Mouse (Mus musculus): Measurements from ENCODE around the gene Bcas3. TPM values are rescaled to one million over a fixed set of nuclear protein-coding genes. Genes with fewer than 3 reads are reported as not detected.

The Bcas3 gene
- total and polyA plus RNA-seq, 3 experiments = 20.1 to 61.0 (median 41.3) TPM

DNA sequence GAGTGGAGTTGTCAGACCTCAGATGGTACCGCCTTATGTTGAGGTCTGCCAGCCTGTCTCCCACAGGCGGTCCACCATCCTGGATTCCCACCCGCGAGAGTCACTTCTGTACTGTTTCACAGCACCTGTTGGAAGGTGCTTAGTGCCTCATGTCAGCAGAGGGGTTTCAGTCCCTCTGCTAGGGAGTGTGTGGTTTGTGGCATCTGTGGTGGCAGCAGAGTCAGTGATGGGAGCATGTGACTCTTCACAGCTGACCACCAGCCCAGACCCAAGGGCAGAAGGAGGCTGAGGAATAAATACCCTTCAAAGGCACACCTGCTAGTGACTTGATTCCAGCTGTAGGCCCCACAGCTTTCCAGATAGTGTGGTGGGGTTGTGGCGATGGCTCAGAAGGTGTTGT, 94.4 kb downstream of the Bcas3 start:
- ATAC-seq (ENCODE audit: extremely low read depth, insufficient number of reproducible peaks, low FRiP score, poor library complexity, severe bottlenecking) = no peak
- Histone ChIP-seq H3K4me1 (ENCODE audit: insufficient read depth, low read depth, low read length) (peaks cover 4% of the 10 kb centered on the region; the same call in 1 of the 2 replicates), H3K27me3 (ENCODE audit: insufficient read depth, low read length) (no peaks in the 10 kb centered on the region), H3K9me3 (replicated peaks) (no peaks in the 10 kb centered on the region), H3K4me3 (ENCODE audit: low read depth, low read length) (no peak overlapping the region), H3K36me3 (replicated peaks) (no peaks in the 10 kb centered on the region)
- no peak for DNase-seq (ENCODE audit: low spot score)
- TF ChIP-seq POLR2AphosphoS5 (IDR thresholded peaks at IDR 0.05; ENCODE audit: insufficient replicate concordance, low read depth, low read length) (no peak), CTCF (IDR thresholded peaks at IDR 0.05; ENCODE audit: low read depth, low read length) (no peak), GATA1 (IDR thresholded peaks at IDR 0.05; ENCODE audit: borderline replicate concordance, low read length) (no peak), TAL1 (conservative IDR thresholded peaks at IDR 0.05; ENCODE audit: low read depth, low read length) (no peak), GATA2 (IDR thresholded peaks at IDR 0.05; ENCODE audit: borderline replicate concordance, low read depth, low read length) (no peak)

DNA sequence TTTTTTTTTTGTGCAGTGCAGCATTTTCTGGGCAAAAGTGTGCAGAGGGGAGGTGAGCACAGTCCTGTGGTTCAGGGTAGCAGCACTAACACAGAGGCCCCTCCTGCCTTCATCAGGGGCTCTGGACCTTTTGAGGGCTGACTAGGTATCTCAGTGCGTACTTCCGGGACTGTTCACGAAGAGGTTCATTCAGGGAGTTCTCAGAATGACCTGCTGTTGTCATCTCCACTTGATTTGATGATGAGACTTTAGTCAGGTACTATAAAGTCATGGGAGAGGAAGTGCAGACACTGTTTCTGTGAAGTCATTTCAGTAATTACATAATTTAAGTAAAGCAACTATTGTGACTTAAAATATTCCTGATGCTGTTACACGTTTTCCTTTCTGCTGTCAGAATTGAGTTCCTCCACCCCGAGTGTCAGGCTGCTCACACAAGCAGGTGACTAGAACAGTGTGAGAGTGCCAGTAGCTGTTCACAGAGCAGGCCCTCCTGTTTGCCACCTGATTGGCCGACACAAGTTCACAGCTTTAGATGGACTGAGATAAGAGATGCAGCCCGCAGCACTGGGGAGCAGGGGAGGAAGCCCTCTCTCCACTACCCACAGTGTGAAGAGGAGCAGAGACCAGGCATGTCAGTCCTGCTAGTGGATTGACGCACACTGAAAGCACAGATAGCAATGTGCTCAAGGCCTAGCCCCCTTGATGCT, 100.8 kb downstream of the Bcas3 start:
- DNase-seq (ENCODE audit: low spot score) = no peak
- no peaks in the 10 kb centered on the region for H3K4me1 ChIP-seq (ENCODE audit: insufficient read depth, low read depth, low read length)
- no peak for ATAC-seq (ENCODE audit: extremely low read depth, insufficient number of reproducible peaks, low FRiP score, poor library complexity, severe bottlenecking)
- TF ChIP-seq POLR2AphosphoS5 (IDR thresholded peaks at IDR 0.05; ENCODE audit: insufficient replicate concordance, low read depth, low read length) = no peak
- TF ChIP-seq CTCF (IDR thresholded peaks at IDR 0.05; ENCODE audit: low read depth, low read length) = no peak
- TF ChIP-seq GATA2 (IDR thresholded peaks at IDR 0.05; ENCODE audit: borderline replicate concordance, low read depth, low read length) = no peak
- no peak for TF ChIP-seq TAL1 (conservative IDR thresholded peaks at IDR 0.05; ENCODE audit: low read depth, low read length)
- TF ChIP-seq GATA1 (IDR thresholded peaks at IDR 0.05; ENCODE audit: borderline replicate concordance, low read length) = no peak
- no peaks in the 10 kb centered on the region for H3K9me3 ChIP-seq (replicated peaks)
- no peak overlapping the region for H3K4me3 ChIP-seq (ENCODE audit: low read depth, low read length)
- no peaks in the 10 kb centered on the region for H3K27me3 ChIP-seq (ENCODE audit: insufficient read depth, low read length)
- peaks cover 6% of the 10 kb centered on the region for H3K36me3 ChIP-seq (replicated peaks)

DNA sequence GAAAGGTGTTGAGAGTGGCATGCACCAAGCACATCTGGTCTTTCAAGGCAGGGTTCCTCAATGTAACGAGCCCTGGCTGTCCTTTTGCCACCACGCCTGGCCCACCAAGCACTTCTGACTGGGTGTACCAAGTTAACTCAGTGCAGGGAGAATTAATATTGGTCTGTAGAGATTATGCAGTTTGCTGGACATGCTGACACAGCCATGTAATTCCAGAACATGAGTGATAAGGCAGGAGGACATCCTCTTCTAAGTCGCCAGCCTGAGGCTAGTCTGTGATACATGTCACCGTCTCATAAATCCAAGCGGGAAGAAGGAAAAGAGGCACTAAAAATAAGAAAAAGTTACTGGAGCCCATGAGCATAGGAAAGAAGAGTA, 101.3 kb downstream of the Bcas3 start:
- Histone ChIP-seq H3K4me3 (ENCODE audit: low read depth, low read length) (no peak overlapping the region), H3K27me3 (ENCODE audit: insufficient read depth, low read length) (no peaks in the 10 kb centered on the region), H3K36me3 (replicated peaks) (peaks cover 6% of the 10 kb centered on the region), H3K9me3 (replicated peaks) (no peaks in the 10 kb centered on the region), H3K4me1 (ENCODE audit: insufficient read depth, low read depth, low read length) (no peaks in the 10 kb centered on the region)
- DNase-seq (ENCODE audit: low spot score) (no peak), ATAC-seq (ENCODE audit: extremely low read depth, insufficient number of reproducible peaks, low FRiP score, poor library complexity, severe bottlenecking) (no peak)
- TF ChIP-seq TAL1 (conservative IDR thresholded peaks at IDR 0.05; ENCODE audit: low read depth, low read length) (no peak), POLR2AphosphoS5 (IDR thresholded peaks at IDR 0.05; ENCODE audit: insufficient replicate concordance, low read depth, low read length) (no peak), GATA2 (IDR thresholded peaks at IDR 0.05; ENCODE audit: borderline replicate concordance, low read depth, low read length) (no peak), GATA1 (IDR thresholded peaks at IDR 0.05; ENCODE audit: borderline replicate concordance, low read length) (no peak), CTCF (IDR thresholded peaks at IDR 0.05; ENCODE audit: low read depth, low read length) (no peak)

DNA sequence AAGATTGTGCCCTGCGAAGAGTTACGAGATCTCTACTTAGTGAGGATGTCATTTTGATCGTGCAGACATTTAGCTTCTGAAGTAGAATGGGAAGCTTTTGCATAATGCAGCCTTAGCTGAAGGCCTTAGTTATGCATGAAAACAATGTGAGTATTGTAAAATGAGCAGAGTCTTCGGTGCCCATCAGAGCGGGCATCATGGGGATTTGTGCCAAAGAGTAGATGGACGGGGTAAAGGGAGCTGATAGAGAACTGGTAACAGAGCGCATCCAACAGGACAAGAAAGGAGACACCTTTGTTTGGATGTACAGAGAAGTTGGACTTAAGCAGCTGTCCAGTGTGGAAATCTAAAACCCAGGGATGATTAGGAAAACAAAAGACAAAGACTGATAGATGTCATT, 108.6 kb downstream of the Bcas3 start:
- TF ChIP-seq CTCF (IDR thresholded peaks at IDR 0.05; ENCODE audit: low read depth, low read length) = no peak
- no peak for TF ChIP-seq GATA2 (IDR thresholded peaks at IDR 0.05; ENCODE audit: borderline replicate concordance, low read depth, low read length)
- TF ChIP-seq POLR2AphosphoS5 (IDR thresholded peaks at IDR 0.05; ENCODE audit: insufficient replicate concordance, low read depth, low read length) = no peak
- TF ChIP-seq TAL1 (conservative IDR thresholded peaks at IDR 0.05; ENCODE audit: low read depth, low read length) = no peak
- no peak for TF ChIP-seq GATA1 (IDR thresholded peaks at IDR 0.05; ENCODE audit: borderline replicate concordance, low read length)
- Histone ChIP-seq H3K9me3 (replicated peaks) (no peaks in the 10 kb centered on the region), H3K36me3 (replicated peaks) (no peaks in the 10 kb centered on the region), H3K4me3 (ENCODE audit: low read depth, low read length) (no peak overlapping the region), H3K4me1 (ENCODE audit: insufficient read depth, low read depth, low read length) (no peaks in the 10 kb centered on the region), H3K27me3 (ENCODE audit: insufficient read depth, low read length) (no peaks in the 10 kb centered on the region)
- ATAC-seq (ENCODE audit: extremely low read depth, insufficient number of reproducible peaks, low FRiP score, poor library complexity, severe bottlenecking) = no peak
- DNase-seq (ENCODE audit: low spot score) = no peak

DNA sequence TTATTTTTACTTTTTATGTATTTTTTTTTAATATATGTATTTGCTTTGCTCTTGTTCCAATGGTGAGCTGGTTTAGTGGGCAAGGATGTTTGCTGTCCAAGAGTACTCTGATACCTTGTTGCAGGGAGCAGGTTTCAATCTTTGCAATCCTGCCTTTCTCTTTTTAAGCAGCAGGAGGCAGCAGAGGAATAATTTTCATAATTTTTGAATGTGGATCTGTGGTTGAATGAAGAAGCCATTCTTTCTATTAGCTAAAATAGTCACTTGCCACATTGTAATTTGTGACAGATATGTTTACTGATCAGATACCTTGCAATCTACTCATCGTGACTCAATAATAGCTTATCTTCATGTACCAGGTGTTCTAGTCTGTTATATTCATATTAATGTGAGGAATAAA, 116.6 kb downstream of the Bcas3 start:
- TF ChIP-seq TAL1 (conservative IDR thresholded peaks at IDR 0.05; ENCODE audit: low read depth, low read length) = no peak
- TF ChIP-seq GATA2 (IDR thresholded peaks at IDR 0.05; ENCODE audit: borderline replicate concordance, low read depth, low read length) = no peak
- no peak for TF ChIP-seq CTCF (IDR thresholded peaks at IDR 0.05; ENCODE audit: low read depth, low read length)
- TF ChIP-seq GATA1 (IDR thresholded peaks at IDR 0.05; ENCODE audit: borderline replicate concordance, low read length) = no peak
- no peak for TF ChIP-seq POLR2AphosphoS5 (IDR thresholded peaks at IDR 0.05; ENCODE audit: insufficient replicate concordance, low read depth, low read length)
- Histone ChIP-seq H3K27me3 (ENCODE audit: insufficient read depth, low read length) (no peaks in the 10 kb centered on the region), H3K4me3 (ENCODE audit: low read depth, low read length) (no peak overlapping the region), H3K4me1 (ENCODE audit: insufficient read depth, low read depth, low read length) (no peaks in the 10 kb centered on the region), H3K9me3 (replicated peaks) (no peaks in the 10 kb centered on the region), H3K36me3 (replicated peaks) (no peaks in the 10 kb centered on the region)
- no peak for DNase-seq (ENCODE audit: low spot score)
- ATAC-seq (ENCODE audit: extremely low read depth, insufficient number of reproducible peaks, low FRiP score, poor library complexity, severe bottlenecking) = no peak

DNA sequence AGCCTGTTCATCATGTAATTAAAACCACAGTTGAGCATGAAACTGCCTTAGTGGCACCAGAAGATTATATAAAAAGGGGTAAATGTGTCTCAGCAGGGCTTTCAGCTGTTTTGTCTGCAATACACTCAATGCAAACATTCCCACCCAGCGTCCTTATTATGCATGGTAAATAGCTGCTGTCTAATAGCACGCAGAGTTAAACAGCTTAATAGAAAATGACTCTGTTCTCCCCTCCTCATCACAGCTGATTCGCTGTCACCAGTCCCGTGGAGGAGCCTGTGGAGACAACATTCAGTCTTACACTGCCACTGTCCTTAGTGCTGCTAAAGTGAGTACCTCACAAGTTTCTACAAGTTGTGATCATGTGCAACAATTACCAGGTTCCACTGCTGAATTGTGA, 117.5 kb downstream of the Bcas3 start:
- TF ChIP-seq POLR2AphosphoS5 (IDR thresholded peaks at IDR 0.05; ENCODE audit: insufficient replicate concordance, low read depth, low read length) (no peak), CTCF (IDR thresholded peaks at IDR 0.05; ENCODE audit: low read depth, low read length) (no peak), TAL1 (conservative IDR thresholded peaks at IDR 0.05; ENCODE audit: low read depth, low read length) (no peak), GATA1 (IDR thresholded peaks at IDR 0.05; ENCODE audit: borderline replicate concordance, low read length) (no peak), GATA2 (IDR thresholded peaks at IDR 0.05; ENCODE audit: borderline replicate concordance, low read depth, low read length) (no peak)
- H3K36me3 ChIP-seq (replicated peaks) = no peaks in the 10 kb centered on the region
- no peaks in the 10 kb centered on the region for H3K27me3 ChIP-seq (ENCODE audit: insufficient read depth, low read length)
- no peaks in the 10 kb centered on the region for H3K9me3 ChIP-seq (replicated peaks)
- no peak for ATAC-seq (ENCODE audit: extremely low read depth, insufficient number of reproducible peaks, low FRiP score, poor library complexity, severe bottlenecking)
- H3K4me1 ChIP-seq (ENCODE audit: insufficient read depth, low read depth, low read length) = no peaks in the 10 kb centered on the region
- H3K4me3 ChIP-seq (ENCODE audit: low read depth, low read length) = no peak overlapping the region
- DNase-seq (ENCODE audit: low spot score) = no peak

Data from G1E (cell line).